Mouse (Mus musculus) limb, embryonic 12.5 days (tissue): ENCODE measurements at regions not wholly inside any gene's neighbourhood (a gene's known extent, or its start where the extent isn't known, plus 50 kb on each side); places are given as distances from the start of the nearest gene placed in this dataset.
A peak's percentile ranks its signal among the peaks of the same experiment; 100 is the strongest.

Source experiments
- ATAC-seq: fragments of 200-750 bp; cut with Nextera tagmentation; 2 replicates; pipeline ENCODE4 v1.8.0; 2017; ENCODE audit warnings: low read depth, moderate TSS enrichment; ENCODE audit not compliant: insufficient number of reproducible peaks, insufficient read depth, low FRiP score, low TSS enrichment
- H3K27ac ChIP-seq: fragments of 300-500 bp; sonication (generic); 2 replicates; pipeline ENCODE4 v1.5.1; 2016; ENCODE audit warnings: mild to moderate bottlenecking, moderate library complexity
- H3K27me3 ChIP-seq: fragments of 300-500 bp; sonication (generic); 2 replicates; pipeline ENCODE4 v1.6.1; 2016; ENCODE audit warnings: mild to moderate bottlenecking, moderate library complexity
- H3K36me3 ChIP-seq: fragments of 300-500 bp; sonication (generic); 2 replicates; pipeline ENCODE4 v1.6.1; 2016; ENCODE audit warnings: mild to moderate bottlenecking, moderate library complexity
- H3K4me1 ChIP-seq: fragments of 300-500 bp; sonication (generic); replicated peaks from 2 replicates; pipeline ENCODE4 v1.6.1; 2016
- H3K4me2 ChIP-seq: fragments of 300-500 bp; sonication (generic); 2 replicates; pipeline ENCODE4 v1.6.1; 2016; ENCODE audit warnings: mild to moderate bottlenecking, moderate library complexity
- H3K4me3 ChIP-seq: fragments of 300-500 bp; sonication (generic); replicated peaks from 2 replicates; pipeline ENCODE4 v1.5.1; 2016; ENCODE audit warnings: mild to moderate bottlenecking
- H3K9ac ChIP-seq: fragments of 300-500 bp; sonication (generic); replicated peaks from 2 replicates; pipeline ENCODE4 v1.6.1; 2016; ENCODE audit warnings: mild to moderate bottlenecking, moderate library complexity
- H3K9me3 ChIP-seq: fragments of 300-500 bp; sonication (generic); 2 replicates; pipeline ENCODE4 v1.6.1; 2016; ENCODE audit warnings: mild to moderate bottlenecking, moderate library complexity
- WGBS: fragments of 180-500 bp; shearing (Covaris S2); methylation state at CpG from one replicate; pipeline ENCODE4 v1.1.7; 2016; 5-methylcytosine and 5-hydroxymethylcytosine counted together

- 66% methylated on average over 11 of the region's 11 CpGs for WGBS
- H3K4me3 ChIP-seq = no peak overlapping the region
- no peak overlapping the region for H3K9ac ChIP-seq
- no peak overlapping the region for H3K4me2 ChIP-seq
- H3K4me1 ChIP-seq = no peaks in the 10 kb centered on the region; the same call in 1 of the 2 replicates
- no peaks in the 10 kb centered on the region for H3K27me3 ChIP-seq
- ATAC-seq = no peak
- H3K9me3 ChIP-seq = no peaks in the 10 kb centered on the region
- no peak overlapping the region for H3K27ac ChIP-seq
- H3K36me3 ChIP-seq = no peaks in the 10 kb centered on the region
Observed at GRCm38 (mm10) chr1:155472112-155472955, 55.1 kb upstream of the Xpr1 start.

DNA sequence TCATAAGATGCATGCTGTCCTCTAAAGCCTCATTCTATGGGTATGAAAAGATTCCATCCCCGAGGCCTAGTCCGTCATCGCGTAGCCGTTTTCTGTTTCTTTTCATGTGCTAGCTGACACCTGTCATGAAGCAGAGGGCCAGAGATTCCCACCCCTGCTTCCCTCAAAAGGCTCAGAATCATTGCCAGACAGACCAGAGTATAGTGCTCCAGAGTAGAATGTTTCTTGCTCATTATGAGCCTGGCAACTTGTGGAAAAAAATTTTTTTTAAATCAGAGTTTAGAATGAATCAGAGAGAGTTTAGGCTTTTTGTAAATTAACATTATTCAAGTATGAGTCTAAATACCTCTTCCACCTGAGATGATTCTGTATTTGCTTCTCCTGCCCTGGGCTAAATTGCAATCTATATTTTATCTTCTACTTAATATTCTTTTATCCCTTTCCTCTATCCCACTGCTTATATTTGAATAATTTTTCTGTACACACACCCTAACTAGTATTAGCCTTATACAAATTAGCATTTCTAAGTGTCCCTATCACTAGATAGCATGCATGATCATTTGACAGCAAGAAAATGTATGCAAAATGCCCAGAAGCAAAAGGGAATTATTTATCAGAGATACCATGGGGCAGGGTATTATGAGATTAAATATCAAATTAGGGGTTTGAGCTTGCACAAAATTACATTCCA, 55.9 kb upstream of the Xpr1 start:
- 55% methylated on average over 5 of the region's 5 CpGs for WGBS
- Histone ChIP-seq H3K9me3 (no peaks in the 10 kb centered on the region), H3K4me3 (no peak overlapping the region), H3K4me2 (no peak overlapping the region), H3K9ac (no peak overlapping the region), H3K4me1 (no peaks in the 10 kb centered on the region; the same call in 1 of the 2 replicates), H3K27me3 (no peaks in the 10 kb centered on the region), H3K27ac (no peak overlapping the region), H3K36me3 (no peaks in the 10 kb centered on the region)
- ATAC-seq = no peak

DNA sequence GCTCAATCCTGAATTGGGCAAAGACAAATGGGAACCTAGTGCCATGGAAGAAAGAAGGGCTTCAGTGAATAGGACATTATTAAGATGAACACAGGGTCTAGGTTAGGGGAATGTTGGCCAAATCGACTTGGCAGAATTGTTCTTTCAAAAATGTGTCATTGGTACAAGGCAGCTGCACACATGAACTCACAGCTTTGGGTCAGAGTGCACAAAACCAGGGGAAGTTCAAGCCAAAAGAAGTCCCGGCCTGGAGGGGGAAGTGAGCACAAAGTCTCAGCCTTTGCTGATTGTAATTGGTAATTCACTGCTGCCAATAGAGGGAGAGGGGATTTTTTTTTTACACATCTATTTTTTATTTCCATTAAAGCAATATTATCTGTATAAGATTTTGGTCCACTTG, 57.8 kb upstream of the Xpr1 start:
- Histone ChIP-seq H3K4me3 (no peak overlapping the region), H3K27ac (no peak overlapping the region), H3K4me2 (no peak overlapping the region), H3K27me3 (no peaks in the 10 kb centered on the region), H3K4me1 (no peaks in the 10 kb centered on the region; the same call in 1 of the 2 replicates), H3K9ac (no peak overlapping the region), H3K36me3 (no peaks in the 10 kb centered on the region), H3K9me3 (no peaks in the 10 kb centered on the region)
- 51% methylated on average over 2 of the region's 2 CpGs for WGBS
- ATAC-seq = no peak

GRCm38 (mm10) chr1:155476237-155476636, 59.0 kb upstream of the Xpr1 start:
- Histone ChIP-seq H3K4me2 (no peak overlapping the region), H3K36me3 (no peaks in the 10 kb centered on the region), H3K9ac (no peak overlapping the region), H3K4me1 (no peaks in the 10 kb centered on the region; the same call in 1 of the 2 replicates), H3K27ac (no peak overlapping the region), H3K9me3 (no peaks in the 10 kb centered on the region), H3K4me3 (no peak overlapping the region), H3K27me3 (no peaks in the 10 kb centered on the region)
- no peak for ATAC-seq
- 96% methylated on average over 3 of the region's 3 CpGs for WGBS

GRCm38 (mm10) chr1:155482148-155482547, 64.9 kb upstream of the Xpr1 start:
- WGBS = 24% methylated on average over 9 of the region's 9 CpGs
- Histone ChIP-seq H3K27ac (no peak overlapping the region), H3K4me2 (peak overlapping the region; percentile 39), H3K36me3 (no peaks in the 10 kb centered on the region), H3K4me1 (peaks cover 30% of the 10 kb centered on the region), H3K9ac (0 out of 2 replicates have a peak overlapping the region, but pooled peaks have one; percentile 12), H3K9me3 (no peaks in the 10 kb centered on the region), H3K27me3 (no peaks in the 10 kb centered on the region), H3K4me3 (no peak overlapping the region)
- ATAC-seq = no peak

DNA sequence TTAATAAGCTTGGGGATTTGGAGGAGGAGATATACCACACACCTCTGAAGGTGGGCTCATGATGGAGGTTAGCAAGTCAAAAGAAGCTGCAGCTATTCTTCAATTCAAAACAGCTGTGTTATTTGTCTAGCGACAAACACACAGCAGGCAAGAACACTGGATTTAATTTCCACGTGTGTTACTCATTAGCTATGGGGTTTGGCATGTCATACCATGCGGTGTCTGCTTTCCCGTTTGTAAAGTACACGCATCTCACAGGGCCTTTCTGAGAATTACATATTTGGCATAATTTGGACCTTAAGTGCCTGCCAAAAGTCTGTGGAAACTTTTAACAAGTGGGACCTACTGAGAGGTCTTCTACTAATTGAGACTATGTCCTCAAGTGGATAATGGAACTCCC, 65.5 kb upstream of the Xpr1 start:
- Histone ChIP-seq H3K4me2 (peak overlapping the region; percentile 39), H3K36me3 (no peaks in the 10 kb centered on the region), H3K27me3 (no peaks in the 10 kb centered on the region), H3K27ac (no peak overlapping the region), H3K4me3 (no peak overlapping the region), H3K9ac (no peak overlapping the region), H3K4me1 (peaks cover 30% of the 10 kb centered on the region), H3K9me3 (no peaks in the 10 kb centered on the region)
- no peak; the same call in 1 of the 2 replicates for ATAC-seq
- WGBS = 19% methylated on average over 5 of the region's 5 CpGs

DNA sequence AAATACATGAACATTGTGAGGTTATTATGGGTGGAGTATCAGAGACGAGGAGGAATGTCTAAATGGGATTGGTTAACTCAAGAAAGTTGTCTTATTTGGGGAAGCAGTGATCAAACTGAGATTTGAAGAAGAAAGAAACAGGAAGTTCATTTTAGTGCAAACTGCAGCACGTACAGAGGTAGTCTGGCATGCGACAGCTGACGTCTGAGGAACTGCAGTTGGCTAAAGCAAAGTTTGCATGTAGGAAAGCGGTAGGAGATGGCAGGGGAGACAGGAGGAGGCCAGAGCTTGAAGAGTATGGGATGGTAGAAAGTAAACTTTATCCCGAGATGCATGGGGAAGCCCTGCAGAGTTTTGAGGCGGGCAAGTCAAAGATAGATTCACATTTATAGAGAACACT, 66.5 kb upstream of the Xpr1 start:
- WGBS = 60% methylated on average over 7 of the region's 7 CpGs
- Histone ChIP-seq H3K4me2 (no peak overlapping the region), H3K9me3 (no peaks in the 10 kb centered on the region), H3K27me3 (no peaks in the 10 kb centered on the region), H3K36me3 (no peaks in the 10 kb centered on the region), H3K4me3 (no peak overlapping the region), H3K4me1 (peaks cover 32% of the 10 kb centered on the region), H3K9ac (no peak overlapping the region), H3K27ac (no peak overlapping the region)
- ATAC-seq = no peak

DNA sequence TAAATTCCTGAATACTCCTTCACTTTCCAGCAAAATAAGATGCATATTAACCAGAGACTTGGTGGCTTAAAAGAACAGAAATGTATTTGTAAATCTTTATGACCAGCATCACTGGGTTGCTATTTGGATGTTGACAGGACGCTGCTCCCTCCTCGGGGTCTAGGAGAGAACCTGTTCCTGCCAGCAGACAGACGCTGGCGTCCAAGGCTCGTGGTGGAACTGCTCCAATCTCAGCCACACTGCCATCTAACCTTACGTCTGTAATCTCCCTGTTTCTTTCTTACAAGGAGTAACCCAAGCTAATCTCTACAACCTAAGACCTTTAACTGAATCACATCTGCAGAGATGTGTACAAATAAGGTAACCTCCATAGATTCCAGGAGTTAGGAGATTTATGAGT, 70.1 kb upstream of the Acbd6 start:
- no peak overlapping the region for H3K27ac ChIP-seq
- WGBS = 87% methylated on average over 6 of the region's 6 CpGs
- no peaks in the 10 kb centered on the region for H3K27me3 ChIP-seq
- H3K4me1 ChIP-seq = peaks cover 47% of the 10 kb centered on the region
- H3K36me3 ChIP-seq = no peaks in the 10 kb centered on the region
- no peak overlapping the region for H3K4me2 ChIP-seq
- no peak overlapping the region for H3K4me3 ChIP-seq
- ATAC-seq = no peak
- H3K9me3 ChIP-seq = no peaks in the 10 kb centered on the region
- H3K9ac ChIP-seq = no peak overlapping the region

GRCm38 (mm10) chr1:155488966-155489661, 68.8 kb upstream of the Acbd6 start:
- no peak overlapping the region for H3K27ac ChIP-seq
- no peak overlapping the region for H3K4me3 ChIP-seq
- H3K9ac ChIP-seq = no peak overlapping the region
- 80% methylated on average over 11 of the region's 11 CpGs for WGBS
- H3K27me3 ChIP-seq = no peaks in the 10 kb centered on the region
- H3K4me2 ChIP-seq = no peak overlapping the region
- no peaks in the 10 kb centered on the region for H3K9me3 ChIP-seq
- no peak for ATAC-seq
- H3K36me3 ChIP-seq = no peaks in the 10 kb centered on the region
- H3K4me1 ChIP-seq = peaks cover 40% of the 10 kb centered on the region

- no peak overlapping the region for H3K4me3 ChIP-seq
- H3K4me1 ChIP-seq = peaks cover 40% of the 10 kb centered on the region
- no peak overlapping the region for H3K4me2 ChIP-seq
- 0 out of 2 replicates have a peak overlapping the region, but pooled peaks have one; percentile 5 for H3K27ac ChIP-seq
- no peaks in the 10 kb centered on the region for H3K27me3 ChIP-seq
- H3K9ac ChIP-seq = no peak overlapping the region
- ATAC-seq = no peak
- H3K9me3 ChIP-seq = no peaks in the 10 kb centered on the region
- WGBS = 61% methylated on average over 7 of the region's 7 CpGs
- H3K36me3 ChIP-seq = no peaks in the 10 kb centered on the region
Observed at GRCm38 (mm10) chr1:155490131-155490530, 67.8 kb upstream of the Acbd6 start.
